Mouse (Mus musculus): ENCODE data around the gene Aldh16a1. TPM values are rescaled to one million over a fixed set of nuclear protein-coding genes. Genes with fewer than 3 reads are reported as not detected.
"Not testable (repeated sequence)": the region's sequence is repeated elsewhere in the genome, so short reads cannot be mapped to it uniquely, and the experiment has no call there.

The Aldh16a1 gene
- polyA plus RNA-seq, 1 experiment from 2014 or later = 19.6 TPM

GRCm38 (mm10) chr7:45103652-45104180, 50.7 kb downstream of the Aldh16a1 start, which contains the start of gene Fcgrt:
TSS of gene Fcgrt (minus strand) at chr7:45103851.
- peak within 1 kb of the TSS; percentile 34 for H3K4me2 ChIP-seq
- H3K4me3 ChIP-seq = peak within 1 kb of the TSS; percentile 21

GRCm38 (mm10) chr7:45102940-45103585, 51.3 kb downstream of the Aldh16a1 start:
- no peaks in the 10 kb centered on the region for H3K27me3 ChIP-seq
- H3K27ac ChIP-seq (replicated peaks) = peak overlapping the region; percentile 56
- ATAC-seq (ENCODE audit: low read depth) = no peak
- peak overlapping the region; percentile 31; the same call in 1 of the 2 replicates for H3K9ac ChIP-seq
- H3K4me3 ChIP-seq = peak overlapping the region; percentile 21
- 83% methylated on average over 9 of the region's 9 CpGs for WGBS
- peak overlapping the region; percentile 34 for H3K4me2 ChIP-seq
- 0 out of 2 replicates have a peak, but pooled peaks cover 6% of the 10 kb centered on the region for H3K4me1 ChIP-seq (replicated peaks)
- H3K9me3 ChIP-seq = no peaks in the 10 kb centered on the region
- no peaks in the 10 kb centered on the region for H3K36me3 ChIP-seq

More at GRCm38 (mm10) chr7:45103652-45104180, 50.7 kb downstream of the Aldh16a1 start, which contains the start of gene Fcgrt:
- Histone ChIP-seq H3K27me3 (no peaks in the 10 kb centered on the region), H3K36me3 (no peaks in the 10 kb centered on the region), H3K27ac (replicated peaks) (peak within 1 kb of the TSS; percentile 56), H3K4me1 (replicated peaks) (0 out of 2 replicates have a peak, but pooled peaks cover 6% of the 10 kb centered on the region), H3K9me3 (no peaks in the 10 kb centered on the region), H3K9ac (peak within 1 kb of the TSS; percentile 31; the same call in 1 of the 2 replicates)
- ATAC-seq (ENCODE audit: low read depth) = peak; percentile 56; the same call in 1 of the 2 replicates
- WGBS = 64% methylated on average over 7 of the region's 7 CpGs

- no peak for ATAC-seq (ENCODE audit: low read depth)
- WGBS = 89% methylated on average over 11 of the region's 11 CpGs
- Histone ChIP-seq H3K4me2 (peak overlapping the region; percentile 34), H3K27me3 (no peaks in the 10 kb centered on the region), H3K4me3 (no peak overlapping the region), H3K27ac (replicated peaks) (no peak overlapping the region), H3K9me3 (no peaks in the 10 kb centered on the region), H3K4me1 (replicated peaks) (0 out of 2 replicates have a peak, but pooled peaks cover 6% of the 10 kb centered on the region), H3K36me3 (no peaks in the 10 kb centered on the region), H3K9ac (no peak overlapping the region)
Observed at GRCm38 (mm10) chr7:45102441-45102840, 51.9 kb downstream of the Aldh16a1 start.

GRCm38 (mm10) chr7:45100046-45100445, 54.3 kb downstream of the Aldh16a1 start:
- Histone ChIP-seq H3K27me3 (no peaks in the 10 kb centered on the region), H3K36me3 (no peaks in the 10 kb centered on the region), H3K27ac (replicated peaks) (no peak overlapping the region), H3K4me1 (replicated peaks) (no peaks in the 10 kb centered on the region), H3K9ac (no peak overlapping the region), H3K4me3 (no peak overlapping the region), H3K4me2 (no peak overlapping the region), H3K9me3 (no peaks in the 10 kb centered on the region)
- ATAC-seq (ENCODE audit: low read depth) = no peak
- 95% methylated on average over 6 of the region's 6 CpGs for WGBS

GRCm38 (mm10) chr7:45098541-45099240, 55.7 kb downstream of the Aldh16a1 start:
- no peaks in the 10 kb centered on the region for H3K4me1 ChIP-seq (replicated peaks)
- H3K36me3 ChIP-seq = no peaks in the 10 kb centered on the region
- no peaks in the 10 kb centered on the region for H3K9me3 ChIP-seq
- no peaks in the 10 kb centered on the region for H3K27me3 ChIP-seq
- no peak overlapping the region for H3K9ac ChIP-seq
- WGBS = 90% methylated on average over 8 of the region's 8 CpGs
- ATAC-seq (ENCODE audit: low read depth) = no peak
- H3K27ac ChIP-seq (replicated peaks) = no peak overlapping the region
- H3K4me3 ChIP-seq = no peak overlapping the region
- no peak overlapping the region for H3K4me2 ChIP-seq

GRCm38 (mm10) chr7:45097479-45097878, 56.9 kb downstream of the Aldh16a1 start:
- H3K27ac ChIP-seq (replicated peaks) = 0 out of 2 replicates have a peak overlapping the region, but pooled peaks have one; percentile 18
- no peaks in the 10 kb centered on the region for H3K9me3 ChIP-seq
- no peak for ATAC-seq (ENCODE audit: low read depth)
- no peak overlapping the region for H3K4me3 ChIP-seq
- peak overlapping the region; percentile 31; the same call in 1 of the 2 replicates for H3K9ac ChIP-seq
- no peaks in the 10 kb centered on the region for H3K27me3 ChIP-seq
- no peaks in the 10 kb centered on the region for H3K36me3 ChIP-seq
- 75% methylated on average over 6 of the region's 6 CpGs for WGBS
- no peak overlapping the region for H3K4me2 ChIP-seq
- H3K4me1 ChIP-seq (replicated peaks) = peaks cover 6% of the 10 kb centered on the region; the same call in 1 of the 2 replicates

- H3K4me3 ChIP-seq; H3K27me3 ChIP-seq; H3K9ac ChIP-seq; H3K36me3 ChIP-seq; H3K9me3 ChIP-seq; H3K4me2 ChIP-seq; H3K27ac ChIP-seq (replicated peaks); ATAC-seq (ENCODE audit: low read depth): not testable (repeated sequence)
- peaks cover 18% of the 10 kb centered on the region for H3K4me1 ChIP-seq (replicated peaks)
- WGBS = 95% methylated on average over 14 of the region's 14 CpGs
Observed at GRCm38 (mm10) chr7:45095965-45096364, 58.4 kb downstream of the Aldh16a1 start.

- no peak overlapping the region for H3K4me3 ChIP-seq
- no peaks in the 10 kb centered on the region for H3K9me3 ChIP-seq
- WGBS = 85% methylated on average over 6 of the region's 6 CpGs
- no peak overlapping the region for H3K9ac ChIP-seq
- no peak for ATAC-seq (ENCODE audit: low read depth)
- no peaks in the 10 kb centered on the region for H3K36me3 ChIP-seq
- no peak overlapping the region for H3K27ac ChIP-seq (replicated peaks)
- H3K4me1 ChIP-seq (replicated peaks) = peaks cover 24% of the 10 kb centered on the region
- H3K27me3 ChIP-seq = no peaks in the 10 kb centered on the region
- no peak overlapping the region for H3K4me2 ChIP-seq
Observed at GRCm38 (mm10) chr7:45095367-45095766, 59.0 kb downstream of the Aldh16a1 start.

GRCm38 (mm10) chr7:45094121-45094520, 60.3 kb downstream of the Aldh16a1 start:
- no peak for ATAC-seq (ENCODE audit: low read depth)
- Histone ChIP-seq H3K4me1 (replicated peaks) (peaks cover 24% of the 10 kb centered on the region), H3K27me3 (no peaks in the 10 kb centered on the region), H3K4me2 (no peak overlapping the region), H3K36me3 (no peaks in the 10 kb centered on the region), H3K9ac (no peak overlapping the region), H3K9me3 (no peaks in the 10 kb centered on the region), H3K4me3 (no peak overlapping the region), H3K27ac (replicated peaks) (no peak overlapping the region)
- WGBS = 11% methylated on average over 7 of the region's 7 CpGs

GRCm38 (mm10) chr7:45093516-45093905, 60.9 kb downstream of the Aldh16a1 start:
- Histone ChIP-seq H3K9me3 (no peaks in the 10 kb centered on the region), H3K4me2 (no peak overlapping the region), H3K4me1 (replicated peaks) (peaks cover 24% of the 10 kb centered on the region), H3K4me3 (no peak overlapping the region), H3K36me3 (no peaks in the 10 kb centered on the region), H3K27me3 (no peaks in the 10 kb centered on the region), H3K9ac (no peak overlapping the region), H3K27ac (replicated peaks) (no peak overlapping the region)
- 22% methylated on average over 17 of the region's 18 CpGs for WGBS
- ATAC-seq (ENCODE audit: low read depth) = no peak

GRCm38 (mm10) chr7:45092828-45093515, 61.4 kb downstream of the Aldh16a1 start:
- Histone ChIP-seq H3K4me1 (replicated peaks) (peaks cover 24% of the 10 kb centered on the region), H3K27ac (replicated peaks) (0 out of 2 replicates have a peak overlapping the region, but pooled peaks have one; percentile 5), H3K27me3 (no peaks in the 10 kb centered on the region), H3K9me3 (no peaks in the 10 kb centered on the region), H3K9ac (no peak overlapping the region), H3K4me3 (no peak overlapping the region), H3K4me2 (no peak overlapping the region), H3K36me3 (no peaks in the 10 kb centered on the region)
- ATAC-seq (ENCODE audit: low read depth) = no peak
- WGBS = 56% methylated on average over 12 of the region's 12 CpGs

Data from neural tube, embryonic 13.5 days (tissue).